Mouse (Mus musculus) adrenal gland, adult (tissue): Measurements from ENCODE around the gene Kcnma1.
A peak's percentile ranks its signal among the peaks of the same experiment; 100 is the strongest.

Experiments
- DNase-seq, 2 experiments: peaks; one replicate each; pipeline ENCODE4 v3.0.0; 2022 to 2023; ENCODE audit warnings: low spot score in 1 of 2; ENCODE audit not compliant: inconsistent age in 2 of 2

Kcnma1 gene

DNA sequence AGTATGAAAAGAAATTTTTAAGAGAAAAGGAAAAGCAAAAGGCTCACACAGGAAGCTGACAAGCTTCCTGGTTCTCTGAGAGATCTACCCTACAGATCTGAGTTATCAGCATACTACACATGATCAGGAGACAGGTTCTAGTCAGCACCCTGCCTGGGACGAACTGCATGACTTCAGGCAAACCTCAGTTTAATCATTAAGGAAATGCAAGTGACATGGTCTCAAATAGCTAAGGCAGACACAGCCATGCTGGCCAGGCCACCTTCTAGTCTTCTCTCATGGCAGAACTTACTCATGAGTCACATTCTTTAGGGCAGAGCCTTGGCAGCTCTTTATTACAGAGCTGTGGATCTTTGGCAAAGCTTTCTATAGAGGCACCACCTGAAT lies 227.6 kb downstream of the Kcnma1 start:
- no peak for DNase-seq

DNA sequence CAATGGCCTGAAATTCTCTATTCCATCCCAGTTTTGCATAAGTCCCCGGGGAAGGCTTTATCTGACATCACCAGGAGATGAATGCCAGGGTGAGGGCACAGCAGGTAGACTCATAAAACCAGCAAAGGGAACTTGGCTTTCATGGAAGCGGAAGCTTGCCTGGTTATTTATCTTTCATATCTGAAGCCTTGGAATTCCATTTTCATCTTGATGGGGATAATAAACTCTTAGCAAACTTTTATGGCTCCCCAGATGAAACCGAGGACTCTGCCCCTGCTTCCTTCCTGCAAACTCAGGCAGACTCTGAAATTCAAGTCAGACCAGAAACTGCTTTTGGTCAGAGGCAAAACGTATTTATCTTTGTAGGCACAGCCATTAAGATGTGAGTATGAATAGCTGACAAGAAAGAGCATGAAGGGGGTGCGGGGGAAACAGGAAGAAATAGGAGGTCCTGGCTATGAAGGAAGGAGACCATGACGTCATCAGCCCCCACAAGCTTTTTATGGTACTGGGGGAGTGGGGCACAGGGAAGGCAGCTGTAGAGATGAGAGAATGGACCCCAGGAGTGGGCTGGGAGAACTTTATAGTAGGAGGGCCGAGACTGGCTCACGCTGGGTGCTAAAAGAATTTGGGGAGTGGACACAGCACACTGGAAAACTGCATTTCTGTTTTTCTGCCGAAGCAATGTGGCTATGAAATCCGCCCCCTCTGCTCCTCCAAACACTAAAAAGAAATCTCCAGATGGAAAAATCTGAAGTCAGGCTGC lies 228.2 kb downstream of the Kcnma1 start:
- DNase-seq: no peak

DNA sequence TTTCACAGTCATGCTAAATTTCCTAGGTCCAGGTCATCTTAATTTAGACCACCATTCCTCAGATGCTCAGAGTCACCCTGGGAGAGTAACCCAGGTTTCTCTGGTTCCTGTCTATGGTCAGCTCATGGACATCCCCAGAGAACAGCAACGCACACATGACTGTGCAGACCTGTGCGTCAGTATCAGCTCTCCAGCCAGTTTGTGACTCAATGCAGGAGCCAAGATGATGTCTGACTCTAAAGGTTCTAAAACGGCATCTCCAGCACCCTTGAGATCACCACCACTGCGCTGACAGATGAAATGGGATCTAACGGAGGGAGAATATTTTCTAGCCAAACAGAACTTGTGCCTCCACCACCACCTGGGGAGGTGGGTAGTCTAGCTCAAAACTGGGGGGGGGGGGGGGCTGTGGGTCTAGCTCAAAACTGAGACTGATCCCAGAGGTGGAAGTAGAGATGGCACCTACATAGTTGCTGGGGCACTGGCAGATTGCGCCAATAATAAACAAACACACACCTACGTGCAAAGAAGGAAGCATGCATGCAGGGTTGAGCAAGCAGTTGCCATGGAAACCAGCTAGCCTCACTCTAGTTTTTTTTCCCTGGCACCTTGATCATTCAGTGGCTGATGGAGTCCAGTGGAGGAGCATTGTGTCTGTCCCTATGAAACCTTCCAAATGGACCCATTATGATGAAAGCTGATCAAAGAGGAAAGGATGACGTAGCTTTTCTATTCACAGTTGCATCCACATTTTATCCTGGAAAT lies 231.3 kb downstream of the Kcnma1 start:
- DNase-seq: no peak

DNA sequence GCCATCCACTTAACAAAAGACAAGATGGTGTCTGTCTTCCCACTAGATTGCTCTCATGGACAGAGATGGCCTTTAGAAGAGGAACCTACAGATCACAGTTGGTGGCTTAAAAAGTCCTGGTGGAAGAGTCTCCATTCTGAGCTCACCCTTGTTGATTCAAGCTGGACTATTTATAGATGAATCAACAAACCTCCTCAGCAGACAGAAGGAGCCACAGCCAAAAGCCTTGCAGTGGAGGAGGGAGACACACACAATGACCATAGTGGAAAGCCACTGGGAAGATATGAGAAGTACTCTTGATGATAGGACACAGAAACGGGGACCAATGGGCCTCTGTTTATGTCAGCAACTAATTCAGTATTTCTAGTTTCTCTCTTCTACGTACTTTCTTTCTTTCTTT lies 239.7 kb downstream of the Kcnma1 start:
- DNase-seq: no peak

DNA sequence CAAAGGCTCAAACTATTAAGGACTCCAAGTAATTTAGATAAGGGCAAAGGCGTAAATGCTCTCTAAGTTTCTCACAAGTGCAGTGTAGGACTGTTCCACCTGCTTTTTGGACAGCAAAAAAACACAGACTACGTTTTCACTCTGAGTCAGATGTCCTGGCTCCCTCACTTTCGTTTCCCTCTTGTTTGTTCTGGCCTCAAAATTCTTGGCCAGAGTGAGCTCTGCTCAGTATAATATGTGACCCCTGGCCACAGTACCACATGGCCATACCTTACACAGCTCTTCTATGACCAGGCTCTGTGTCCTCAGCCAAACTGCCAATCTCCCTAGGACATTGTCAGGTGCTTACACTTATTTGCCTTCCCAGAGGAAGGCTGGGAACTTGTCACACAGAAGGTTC lies 241.6 kb downstream of the Kcnma1 start:
- no peak for DNase-seq

DNA sequence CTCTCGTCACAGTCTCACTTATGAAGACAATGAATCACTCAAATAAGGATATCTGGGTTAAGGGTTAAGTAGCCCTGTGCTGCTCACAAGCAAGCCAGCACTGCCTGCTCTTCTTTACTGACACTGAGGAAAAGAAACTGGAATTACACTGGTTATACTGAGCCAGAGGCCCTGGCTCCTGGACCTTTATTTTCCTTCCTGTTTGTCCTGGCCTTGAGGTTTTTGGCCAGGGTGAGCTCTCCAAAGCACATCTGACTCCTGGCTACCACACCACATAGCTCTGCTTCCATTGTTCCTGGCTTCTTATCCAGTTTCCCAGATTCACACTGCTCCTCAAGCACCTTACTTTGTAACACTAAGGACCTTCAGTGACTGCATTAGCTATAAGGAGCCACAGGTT lies 242.5 kb downstream of the Kcnma1 start:
- peak; percentile 34 to 55 for DNase-seq

DNA sequence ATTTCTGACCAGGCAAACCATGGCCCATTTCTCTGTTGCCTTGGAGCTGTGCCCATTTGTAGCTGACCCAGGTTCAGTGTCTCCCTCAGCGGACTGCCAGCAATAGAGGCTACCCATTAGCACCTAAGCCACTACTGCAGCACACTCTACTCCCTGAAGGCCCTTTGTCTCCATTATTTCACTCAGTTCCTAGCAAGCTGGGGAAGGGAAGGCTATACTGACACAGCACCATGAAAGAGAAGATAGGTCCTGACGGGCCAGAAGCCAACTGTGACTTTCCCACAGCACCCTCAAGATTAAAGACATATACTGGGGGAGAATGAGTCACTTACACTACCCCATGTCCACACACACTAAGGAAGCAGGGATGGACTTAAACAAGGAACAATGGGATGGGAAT lies 251.8 kb downstream of the Kcnma1 start:
- DNase-seq: peak; percentile 15 to 61

DNA sequence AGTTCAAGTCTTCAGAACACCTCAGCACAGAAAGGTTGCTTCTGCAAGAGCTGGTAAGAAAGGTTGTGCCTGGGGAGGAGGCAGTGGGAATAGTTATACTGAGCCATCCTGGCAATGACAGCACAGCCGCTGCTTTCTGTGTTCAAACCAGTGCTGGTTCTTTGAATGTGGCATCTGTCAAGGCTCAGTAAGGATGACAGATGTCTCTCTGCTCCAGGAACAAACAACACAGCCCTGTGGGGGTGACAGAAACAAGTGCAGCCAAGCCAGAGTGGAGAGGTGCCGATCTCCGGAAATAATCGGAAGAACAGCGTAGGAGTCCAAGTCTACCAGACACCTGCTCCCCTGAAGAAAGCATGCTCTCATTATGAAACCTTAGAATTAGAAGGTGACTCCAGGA lies 254.7 kb downstream of the Kcnma1 start:
- DNase-seq: peak; percentile 20 to 61

DNA sequence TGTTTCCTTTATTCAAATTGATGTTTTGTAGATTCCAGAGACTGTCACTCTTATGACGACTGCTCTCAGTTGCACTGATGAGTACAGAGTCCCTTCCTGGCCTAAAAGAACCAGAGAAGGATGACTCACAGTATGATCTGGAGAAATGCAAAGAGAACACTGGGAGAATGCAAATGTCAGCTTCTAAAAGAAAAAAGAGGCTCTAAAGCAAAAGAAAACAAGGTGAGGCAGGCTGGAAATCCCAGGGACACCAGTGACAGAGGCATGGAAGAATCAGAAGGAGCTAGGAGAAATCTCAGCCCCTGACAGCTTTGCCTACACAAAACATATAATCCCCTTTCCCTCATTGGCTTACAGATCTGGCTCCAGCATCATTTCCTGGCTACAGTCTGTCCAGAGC lies 255.9 kb downstream of the Kcnma1 start:
- peak; percentile 41 to 80 for DNase-seq

DNA sequence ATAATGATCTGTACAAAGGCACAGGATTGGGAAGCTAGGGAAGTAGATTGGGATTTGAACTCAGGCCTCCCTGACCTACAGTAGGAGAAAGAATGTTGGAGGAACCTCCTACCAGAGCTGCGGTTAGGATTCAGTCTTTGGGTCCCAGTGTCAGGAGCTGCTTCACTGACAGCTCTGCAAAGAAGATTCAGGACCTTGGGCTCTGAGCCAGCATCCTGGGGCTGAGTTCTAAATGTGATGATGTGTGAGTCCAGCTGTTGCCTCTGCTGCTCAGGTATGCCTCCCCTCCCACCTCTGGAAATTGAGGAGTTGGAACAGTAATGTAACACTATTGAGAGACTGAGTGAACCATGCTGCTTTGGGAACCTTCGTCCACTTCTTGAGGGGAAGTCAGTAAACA lies 266.3 kb downstream of the Kcnma1 start:
- peak; percentile 43 to 64 for DNase-seq

DNA sequence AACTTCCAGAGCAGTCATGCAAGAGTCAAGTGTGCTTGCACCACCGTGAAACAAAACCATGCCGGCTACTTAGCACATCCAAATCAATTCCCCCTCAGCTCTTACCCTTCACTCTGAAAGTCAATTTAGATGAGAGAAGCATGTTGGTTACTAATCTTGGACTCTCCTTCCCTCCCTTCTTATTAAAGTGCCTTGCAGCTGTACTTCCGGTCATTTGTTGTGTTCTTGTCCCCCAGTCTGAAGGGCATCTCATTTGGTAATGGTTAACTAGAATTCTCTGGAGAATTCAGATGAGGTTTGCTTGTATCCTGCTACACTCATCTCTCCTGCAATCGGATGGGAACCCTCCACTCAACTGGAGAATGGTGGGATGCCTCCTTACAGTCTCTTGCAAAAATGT lies 267.3 kb downstream of the Kcnma1 start:
- DNase-seq: no peak

DNA sequence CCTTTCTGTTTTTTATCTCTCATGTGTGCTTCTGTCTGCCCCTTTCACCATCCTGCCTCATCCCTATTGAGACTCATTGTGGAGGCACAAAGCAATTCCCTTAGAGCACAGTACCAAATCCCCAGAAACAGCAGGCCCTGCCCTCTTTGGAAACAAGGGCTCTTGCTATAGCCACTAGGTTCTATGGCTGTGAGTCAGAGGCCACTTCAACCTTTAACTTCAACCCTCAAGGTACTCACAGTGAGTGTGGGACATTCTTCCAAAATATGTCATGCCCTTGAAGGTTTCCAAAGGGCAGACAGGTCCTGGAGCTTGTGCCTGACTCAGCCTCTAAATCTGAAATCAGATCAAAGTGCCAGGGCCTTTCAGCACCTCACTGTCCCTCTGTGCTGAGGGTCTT lies 272.8 kb downstream of the Kcnma1 start:
- DNase-seq: peak; percentile 52 to 82

DNA sequence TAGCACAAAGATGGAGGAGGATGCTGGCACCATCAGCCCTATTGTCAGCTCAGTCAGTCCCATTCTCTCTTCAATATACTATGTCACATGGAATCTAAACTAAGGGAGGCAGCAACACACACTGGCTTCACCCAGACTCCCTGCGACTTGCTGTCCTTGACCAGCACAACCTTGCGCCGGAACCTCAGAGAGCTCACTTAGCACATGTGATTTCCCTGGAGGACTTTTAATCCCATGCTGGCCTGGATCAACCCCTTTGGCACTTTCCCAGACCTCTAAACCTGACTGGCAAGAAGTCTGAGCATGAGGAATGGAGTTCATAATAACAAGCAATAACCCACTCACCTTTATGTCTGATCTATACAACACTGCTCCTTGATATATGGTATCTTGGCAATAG lies 280.1 kb downstream of the Kcnma1 start:
- DNase-seq: peak; percentile 42 to 52

DNA sequence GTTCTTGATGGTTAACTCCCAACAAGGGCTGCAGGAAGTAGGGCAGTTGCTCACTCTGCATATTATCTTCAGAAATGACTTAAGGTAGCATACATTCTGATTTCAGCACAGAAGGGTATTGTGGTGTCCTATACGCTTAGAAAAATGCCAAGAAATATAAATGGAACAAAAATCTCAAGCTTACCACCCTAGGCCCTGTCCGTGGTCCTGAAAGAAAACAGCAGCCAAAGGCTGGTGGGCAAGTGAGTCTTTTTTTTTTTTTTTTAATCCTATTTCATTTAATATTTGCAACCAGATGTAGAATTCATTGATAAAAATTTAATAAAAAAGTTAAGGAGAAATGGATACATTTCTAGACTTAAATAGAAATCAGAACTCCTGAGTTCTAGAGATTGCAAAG lies 284.9 kb downstream of the Kcnma1 start:
- DNase-seq: no peak

DNA sequence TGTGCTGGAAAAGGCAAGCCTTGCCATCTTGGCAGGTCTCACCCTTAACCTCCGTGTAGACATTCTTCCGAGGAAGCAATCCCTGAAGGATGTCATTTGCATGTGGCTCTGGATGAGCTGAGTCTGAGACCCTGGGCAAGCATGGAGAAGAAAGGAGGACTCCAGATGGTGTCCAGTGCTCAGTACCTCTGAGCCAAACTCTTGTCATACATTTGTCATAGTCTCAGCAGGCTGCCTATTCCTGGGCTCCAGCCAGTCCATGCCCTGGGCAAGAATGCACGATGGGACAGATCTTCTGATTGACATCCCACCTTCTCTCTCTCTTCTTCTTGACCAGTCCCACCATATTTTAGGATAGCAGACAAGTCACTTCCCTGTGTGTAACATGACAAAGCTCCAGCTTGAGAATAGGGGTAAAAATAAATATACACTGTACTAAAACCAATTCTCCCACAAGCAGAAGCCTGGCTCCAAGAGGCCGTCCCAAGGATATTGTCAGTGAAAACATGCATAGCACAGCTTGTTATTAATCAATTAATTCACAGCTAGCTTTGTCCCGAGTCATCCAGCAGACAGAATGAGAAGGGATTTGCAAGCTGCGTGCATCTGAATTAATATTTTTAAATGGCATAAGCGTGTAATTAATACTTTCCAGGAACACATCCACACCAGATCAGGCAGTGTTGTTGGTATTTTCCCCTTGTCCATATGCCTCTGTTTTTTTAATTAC lies 290.4 kb downstream of the Kcnma1 start:
- no peak for DNase-seq

DNA sequence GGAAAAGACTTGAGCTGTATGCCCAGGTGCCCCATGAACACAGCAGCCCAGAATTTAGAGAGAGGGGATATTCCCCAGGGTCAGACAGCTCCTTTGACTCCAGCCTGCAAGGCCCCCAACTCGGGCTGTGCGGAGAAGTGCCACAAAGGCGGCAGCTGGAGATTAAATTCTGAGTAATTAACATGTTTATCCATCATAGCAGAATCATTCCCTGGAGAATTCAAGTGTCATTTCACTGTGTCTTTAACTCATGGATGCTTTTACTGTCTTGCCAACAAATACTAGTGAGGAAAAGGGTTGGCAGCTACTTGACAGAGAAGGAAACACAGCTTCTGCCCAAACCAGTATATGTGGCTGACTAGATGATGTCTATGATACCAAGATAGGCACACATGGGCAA lies 295.0 kb downstream of the Kcnma1 start:
- DNase-seq: no peak

DNA sequence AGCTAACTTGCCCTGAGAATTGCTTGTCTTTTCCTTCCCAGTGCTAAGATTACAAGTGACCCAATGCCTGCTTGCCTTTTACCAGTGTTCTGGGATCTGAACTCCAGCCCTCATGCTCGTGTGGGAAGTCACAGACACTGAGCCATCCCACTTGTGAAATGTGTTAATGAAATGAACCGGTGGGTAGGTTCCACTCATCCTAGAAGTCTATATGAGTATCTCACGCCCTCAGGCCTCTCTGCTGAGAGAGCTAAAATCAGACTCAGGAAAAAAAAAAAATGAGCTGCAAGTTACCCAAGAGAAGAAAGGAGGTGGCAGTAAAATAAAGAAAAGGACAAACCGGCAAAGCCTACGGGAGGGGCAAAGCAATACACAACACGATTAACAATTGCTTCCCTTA lies 295.6 kb downstream of the Kcnma1 start:
- DNase-seq: no peak

DNA sequence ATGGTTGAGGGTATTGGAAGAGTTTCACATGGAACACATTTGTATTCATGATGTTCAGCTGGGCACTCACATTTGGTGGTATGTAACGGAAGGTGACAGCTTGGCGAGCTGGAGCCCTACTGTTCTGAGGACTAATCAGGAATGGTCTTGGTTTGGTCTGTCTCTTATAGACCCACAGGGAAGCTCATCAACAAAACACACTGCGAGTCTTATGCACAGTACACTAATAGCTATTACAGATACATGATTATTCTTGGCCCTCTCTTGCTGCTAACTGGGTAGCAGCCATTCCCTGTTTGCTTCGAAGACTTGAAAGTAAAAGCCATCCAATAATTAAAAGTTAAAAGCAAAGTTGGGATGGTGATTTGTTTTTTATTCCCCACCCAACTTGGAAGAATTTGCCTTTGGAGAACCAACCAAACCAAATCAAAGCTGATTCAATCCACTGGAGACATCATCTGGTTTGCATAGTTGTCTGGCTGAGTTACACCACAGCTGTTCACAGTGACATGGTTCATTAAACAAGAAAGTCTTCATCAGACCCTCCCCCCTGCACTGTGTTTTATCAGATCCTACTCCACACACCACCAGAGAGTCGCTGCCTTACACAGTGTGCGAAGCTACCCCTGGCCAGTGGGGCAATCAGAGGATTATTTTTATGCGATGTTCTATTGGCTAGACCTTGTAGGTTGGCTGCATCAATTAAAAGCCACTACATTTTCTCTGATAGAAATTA lies 299.7 kb downstream of the Kcnma1 start:
- DNase-seq: no peak

DNA sequence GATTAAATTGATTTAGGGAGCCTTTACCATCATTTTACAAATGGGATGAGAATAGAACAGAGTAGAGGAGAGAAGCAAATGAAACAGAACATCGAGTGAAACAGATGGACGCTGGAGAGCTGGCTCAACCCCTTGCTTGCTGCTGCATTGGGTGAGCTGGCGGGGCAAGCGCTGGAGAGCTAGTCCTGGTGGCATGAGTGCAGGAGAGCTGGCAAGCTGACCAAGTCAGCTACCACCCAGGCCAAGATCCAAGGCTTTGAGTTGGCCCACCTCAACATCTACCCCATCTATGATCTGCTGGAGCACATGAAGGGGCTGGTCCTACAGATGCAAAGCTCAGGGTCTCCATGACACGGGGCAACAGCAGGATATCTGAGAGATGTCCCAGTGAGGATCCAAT lies 301.4 kb downstream of the Kcnma1 start:
- no peak for DNase-seq

DNA sequence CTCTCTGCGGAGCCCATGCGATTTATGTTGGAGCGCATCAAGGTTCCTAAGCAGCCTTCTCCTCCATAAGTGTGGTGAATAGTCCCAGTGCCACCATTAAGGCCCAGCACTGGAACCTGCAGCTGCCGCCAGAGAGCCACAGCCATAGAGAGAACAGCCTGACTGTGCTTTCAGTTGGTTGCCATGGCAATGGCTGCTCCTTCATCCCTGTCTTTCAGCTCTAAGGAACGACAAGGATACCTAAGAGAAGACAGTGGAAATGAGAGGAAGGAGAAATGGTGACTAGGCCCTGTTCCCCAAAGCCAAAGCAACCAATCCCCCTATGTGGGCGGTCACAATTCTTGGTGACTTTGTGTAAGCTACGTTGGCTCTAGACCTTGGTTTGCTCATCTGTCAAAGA lies 303.3 kb downstream of the Kcnma1 start:
- DNase-seq: no peak

DNA sequence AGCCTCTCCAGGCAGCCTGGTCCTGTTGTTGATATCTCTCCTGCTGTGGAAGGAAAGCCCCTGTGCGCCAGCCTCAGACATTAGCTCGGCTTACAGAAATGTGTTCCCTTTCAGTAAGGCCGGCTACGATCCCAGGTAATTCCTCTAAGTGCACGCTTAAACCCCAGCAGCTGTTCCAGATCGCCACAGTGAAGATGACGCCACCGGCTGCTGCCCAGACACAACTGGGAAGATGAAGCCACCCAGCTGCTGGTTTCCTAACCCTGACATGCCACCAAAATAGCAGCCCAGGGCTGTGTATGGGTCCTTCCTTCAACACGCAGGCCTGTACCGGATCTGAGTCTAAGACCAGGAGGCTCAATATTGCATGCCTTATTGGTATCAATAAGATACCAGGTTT lies 307.5 kb downstream of the Kcnma1 start:
- DNase-seq: no peak
